Mouse (Mus musculus) T-cell, adult 2 months (primary cell): ENCODE data around the gene Sp100.

Experiments
- DNase-seq: peaks from one replicate; pipeline ENCODE4 v3.0.0; 2022; ENCODE audit warnings: low spot score

Sp100 gene

GRCm38 (mm10) chr1:85750650-85751049 is 100.9 kb downstream of the Sp100 start:
- DNase-seq = no peak

GRCm38 (mm10) chr1:85751494-85751893 is 101.7 kb downstream of the Sp100 start:
- DNase-seq = peak; percentile 83

GRCm38 (mm10) chr1:85751932-85752680 is 102.3 kb downstream of the Sp100 start:
- DNase-seq = peak; percentile 43

- no peak for DNase-seq
These were observed 107.9 kb downstream of the Sp100 start for GRCm38 (mm10) chr1:85757531-85758230.

- DNase-seq = no peak
These were observed 108.6 kb downstream of the Sp100 start for GRCm38 (mm10) chr1:85758231-85758968.

- no peak for DNase-seq
These were observed 109.1 kb downstream of the Sp100 start for GRCm38 (mm10) chr1:85758969-85759293.
